Mouse (Mus musculus) heart, postnatal 0 days (tissue): ENCODE results near the gene Psph.

Source experiments
- CTCF ChIP-seq: IDR thresholded peaks from 2 replicates; pipeline ENCODE4 v1.5.1; 2016; ENCODE audit warnings: antibody characterized with exemption, control low read depth, low read depth
- EP300 ChIP-seq: IDR thresholded peaks from 2 replicates; pipeline ENCODE4 v1.6.1; 2016; ENCODE audit warnings: antibody characterized with exemption, low read depth

GRCm38 (mm10) chr5:129778996-129779716 is 8.1 kb downstream of the Psph start:
- TF ChIP-seq EP300: no peak
- TF ChIP-seq CTCF: no peak
